Mouse (Mus musculus) gastrocnemius, postnatal 10 days (tissue): ENCODE measurements around the gene Sec22b. TPM values are rescaled to one million over a fixed set of nuclear protein-coding genes. Genes with fewer than 3 reads are reported as not detected.

Experiments used
- DNase-seq: peaks from one replicate; pipeline ENCODE4 v3.0.0; 2021; ENCODE audit warnings: mixed read lengths
- total RNA-seq, 2 experiments: library from RNA; stranded (reverse); gene quantifications; 2 replicates each; pipeline ENCODE4 v1.2.3; 2021

Gene Sec22b
- total RNA-seq, 2 experiments from 2014 or later: 38.8 to 42.7 TPM

DNA sequence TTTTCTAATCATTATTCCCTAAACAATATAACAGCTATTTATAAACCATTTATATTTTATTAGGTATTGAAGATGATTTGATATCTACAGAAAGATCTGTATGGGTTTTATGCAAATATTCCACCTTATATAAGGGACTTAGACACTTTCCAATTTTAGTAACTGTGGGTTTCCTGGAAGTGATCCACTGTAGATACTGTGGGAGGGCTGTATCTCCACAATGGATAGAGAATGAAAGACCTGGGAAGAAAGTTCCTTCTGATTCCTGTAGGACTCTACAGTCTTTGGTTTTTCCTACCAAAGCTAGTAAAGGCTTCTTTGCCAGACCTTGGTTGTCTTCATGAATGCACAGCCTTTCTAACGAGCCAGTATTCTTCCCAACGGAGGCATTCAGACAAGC, 8.7 kb downstream of the Sec22b start:
- no peak for DNase-seq

DNA sequence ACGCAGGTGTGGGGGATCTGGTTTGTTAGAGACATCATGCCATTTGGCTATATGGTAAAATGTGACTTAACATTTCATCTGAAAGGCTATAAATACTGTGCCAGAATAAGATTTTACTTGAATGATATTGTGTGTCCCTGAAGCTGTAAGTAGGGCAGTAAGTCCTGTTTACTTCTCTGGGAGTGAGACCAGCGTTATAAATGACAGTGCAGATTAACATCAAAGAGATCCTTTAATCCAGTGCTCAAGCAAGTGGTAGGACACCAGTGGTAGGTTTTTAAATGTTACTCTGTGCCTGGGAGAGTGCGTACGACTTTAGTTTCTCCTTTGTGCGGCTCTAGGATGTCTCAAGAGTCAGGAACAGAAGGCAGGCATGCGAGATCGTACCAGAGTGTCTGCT, 10.1 kb downstream of the Sec22b start:
- DNase-seq: no peak

DNA sequence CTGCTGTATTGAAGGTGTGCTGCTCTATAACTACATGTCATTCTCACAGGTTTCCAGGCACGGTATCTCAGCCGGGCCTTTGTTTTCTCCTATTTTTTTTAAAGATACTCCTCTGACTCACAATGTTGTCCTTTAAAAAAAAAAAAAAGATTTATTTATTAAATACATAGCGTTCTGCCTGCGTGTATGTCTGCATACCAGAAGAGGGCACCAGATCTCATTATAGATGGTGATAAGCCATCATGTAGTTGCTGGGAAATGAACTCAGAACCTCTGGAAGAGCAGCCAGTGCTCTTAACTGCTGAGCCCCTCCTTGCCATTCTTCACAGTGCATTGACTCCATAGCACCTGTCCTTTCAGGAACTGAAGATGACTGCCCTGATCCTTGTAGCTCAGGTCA, 14.1 kb downstream of the Sec22b start:
- no peak for DNase-seq

DNA sequence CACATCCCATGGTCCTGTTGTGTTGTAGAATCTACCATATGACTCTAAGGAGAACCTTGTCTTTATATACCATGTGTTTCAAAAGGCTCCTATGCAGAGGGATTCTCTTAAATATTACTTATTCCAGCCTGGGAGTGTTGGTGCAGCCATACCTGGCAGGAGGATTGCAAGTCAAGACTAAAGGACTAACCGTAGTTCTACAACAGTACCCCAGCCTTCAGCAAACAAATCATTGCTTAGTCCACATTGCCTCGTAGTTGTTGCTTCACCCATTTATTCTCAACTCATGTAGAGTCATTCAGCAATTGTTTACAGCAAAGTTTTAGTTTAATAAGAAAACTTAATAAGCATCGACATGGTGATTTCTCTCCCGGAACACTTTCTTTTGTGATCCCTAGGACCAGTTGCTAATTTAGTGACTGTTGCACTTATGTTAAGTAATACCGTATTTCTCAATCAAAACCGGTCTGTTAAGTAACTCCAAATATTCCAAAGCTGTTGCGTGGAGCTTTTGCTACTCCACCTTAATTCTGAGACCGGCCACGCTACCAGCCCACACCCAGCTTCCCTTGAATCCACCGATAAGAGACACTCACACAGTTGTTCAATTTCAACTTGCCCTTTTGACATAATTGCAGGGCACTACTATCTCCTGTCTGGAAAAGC, 18.0 kb downstream of the Sec22b start:
- DNase-seq: no peak

DNA sequence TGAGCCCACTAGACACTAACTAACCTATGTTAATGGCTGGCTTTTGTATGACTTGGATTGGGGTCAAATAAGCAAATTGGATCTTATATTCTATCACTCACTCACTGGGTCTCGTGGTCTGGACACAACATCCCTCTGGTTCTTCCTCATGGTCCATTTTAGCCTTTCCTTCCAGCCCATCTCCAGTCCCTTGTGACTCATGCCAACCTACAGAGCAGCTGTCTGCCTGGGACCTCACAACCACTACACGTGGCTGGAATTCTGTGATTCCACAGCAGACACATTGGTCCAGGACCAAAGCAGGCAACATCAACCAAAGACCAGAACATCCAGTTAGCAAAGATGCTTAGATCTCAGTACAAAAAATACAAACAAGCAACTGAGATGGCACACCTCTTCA, 24.3 kb downstream of the Sec22b start:
- DNase-seq: no peak

DNA sequence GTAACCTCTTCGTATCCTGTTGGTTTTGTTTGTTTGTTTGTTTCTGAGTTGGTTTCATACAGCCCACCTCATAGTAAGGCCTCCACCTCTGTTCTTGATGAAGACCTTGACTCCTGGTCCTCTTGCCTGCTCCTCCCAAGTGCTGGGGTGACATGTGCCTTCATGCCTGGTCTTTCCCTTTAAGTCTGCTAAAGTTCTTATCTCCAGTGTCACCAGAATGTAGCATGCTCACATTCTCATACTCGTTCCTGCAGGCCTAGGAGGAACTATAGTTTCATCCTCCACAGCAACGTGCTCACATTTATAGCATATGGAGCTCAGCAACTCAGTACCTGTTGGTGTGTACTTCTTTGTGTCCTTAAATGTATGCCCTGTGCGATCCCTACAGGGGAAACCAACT, 26.3 kb downstream of the Sec22b start:
- DNase-seq: no peak

DNA sequence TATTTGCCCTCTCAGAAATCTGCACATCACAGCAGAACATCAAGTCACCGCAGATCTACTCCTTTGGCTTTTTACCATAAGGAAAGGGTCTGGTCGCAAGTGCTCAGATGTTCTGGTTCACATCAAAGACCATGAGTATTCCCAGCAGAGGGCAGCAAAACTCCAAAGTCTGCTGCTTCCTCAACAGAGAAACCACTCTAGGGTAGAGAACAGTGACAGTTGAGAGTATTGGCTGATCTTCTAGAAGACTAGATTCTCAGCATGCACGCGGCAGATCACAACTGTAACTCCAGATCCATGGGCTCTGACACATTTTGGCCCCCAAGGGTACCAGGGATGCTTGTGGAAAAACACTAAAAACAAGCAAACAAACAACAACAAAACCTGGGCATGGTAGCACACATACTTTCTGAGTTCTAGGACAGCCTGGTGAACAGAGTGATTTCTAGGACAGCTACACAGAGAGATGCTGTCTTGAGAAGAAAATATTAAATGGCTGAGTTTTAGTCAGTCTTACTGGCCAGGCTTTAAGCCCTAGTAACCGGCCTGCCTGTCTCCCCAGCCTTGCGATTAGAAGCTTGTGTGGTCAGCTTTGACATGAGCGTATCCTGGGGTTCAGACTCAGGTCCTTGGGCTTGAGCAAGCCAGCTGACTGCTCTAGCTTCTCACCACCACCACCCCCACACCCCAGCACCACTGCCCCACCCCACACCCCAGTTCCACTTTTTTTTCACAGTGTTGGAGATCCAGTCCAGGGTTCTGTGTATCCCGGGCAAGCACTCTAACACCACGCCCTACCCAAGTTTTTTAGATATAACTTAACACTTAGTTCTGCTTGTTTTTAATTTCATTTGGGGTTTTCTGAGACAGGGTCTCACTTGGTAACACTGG, 28.2 kb downstream of the Sec22b start:
- DNase-seq: peak; percentile 74

DNA sequence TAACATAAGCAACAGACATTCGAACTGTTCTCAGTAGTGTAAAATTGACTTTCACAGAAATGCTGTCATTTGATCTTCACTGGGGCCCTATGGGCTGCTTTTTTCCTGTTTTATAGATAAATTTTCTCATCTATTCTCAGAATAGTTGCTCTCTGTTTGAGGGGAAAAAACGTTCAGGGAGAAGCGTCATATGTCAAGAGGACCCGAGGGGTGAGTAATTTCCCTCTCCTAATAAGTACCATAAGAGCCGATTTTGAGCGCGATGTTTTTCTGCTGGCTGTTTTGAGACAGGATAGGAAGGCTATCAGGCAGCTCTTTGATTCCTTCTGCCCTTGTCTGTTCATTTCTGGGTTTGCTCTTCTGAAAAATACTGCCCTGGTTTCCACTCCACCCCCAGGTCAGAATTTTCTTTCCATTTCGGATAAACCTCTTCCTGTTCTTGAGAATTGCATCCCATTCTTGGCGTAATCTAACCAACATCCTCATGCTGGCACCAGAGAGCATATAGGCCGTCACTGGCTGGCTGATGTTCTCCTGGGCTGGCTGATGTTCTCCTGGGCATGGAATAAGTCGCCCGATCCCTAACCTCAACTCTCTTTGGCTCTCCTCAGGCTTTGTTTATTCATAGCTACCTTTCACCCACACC, 29.3 kb downstream of the Sec22b start:
- no peak for DNase-seq

DNA sequence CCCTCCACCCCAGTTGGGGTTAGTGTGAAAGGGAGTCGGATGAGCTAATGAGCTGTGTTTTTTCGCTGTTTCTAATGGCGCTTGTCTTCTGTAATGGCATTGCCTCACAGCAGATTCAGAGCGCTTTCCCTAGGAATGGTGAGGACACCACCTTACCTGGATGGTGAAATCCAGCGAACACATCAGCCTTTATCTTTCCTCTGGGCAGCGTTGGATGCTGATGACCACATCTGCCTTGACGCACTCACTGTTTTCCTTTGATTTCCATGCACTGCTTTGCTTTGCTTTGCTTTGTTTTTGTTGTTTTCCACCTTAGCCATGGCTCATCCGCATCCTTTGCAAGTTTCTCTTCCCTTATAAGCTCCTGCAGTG, 29.8 kb downstream of the Sec22b start:
- DNase-seq: no peak

DNA sequence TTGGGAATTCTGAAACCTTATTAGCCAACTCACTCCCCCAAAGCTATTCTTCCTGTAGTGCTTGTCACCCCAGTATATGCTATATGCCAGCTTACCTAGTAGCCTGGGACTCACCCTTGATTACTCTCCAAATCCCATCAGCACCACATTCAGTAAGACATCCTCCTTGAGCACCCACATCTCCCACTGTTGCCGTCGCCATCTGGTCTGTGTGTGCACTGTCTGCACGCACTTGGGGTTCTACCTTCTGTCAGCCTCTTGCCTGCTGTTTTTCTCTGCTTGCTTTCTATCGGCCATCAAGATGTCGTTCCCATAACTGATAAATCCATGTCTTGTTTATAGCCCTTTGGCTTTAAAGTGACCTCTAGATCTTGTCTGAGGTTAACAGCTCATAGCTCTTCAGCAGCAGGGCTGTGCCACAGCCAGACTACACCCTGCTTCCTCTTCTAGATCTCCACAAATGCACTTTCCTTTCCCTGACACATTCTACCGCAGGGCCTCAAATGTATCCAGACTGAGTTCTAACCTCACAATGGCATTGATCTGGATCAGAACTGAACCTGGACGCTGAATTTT, 30.4 kb downstream of the Sec22b start:
- no peak for DNase-seq

DNA sequence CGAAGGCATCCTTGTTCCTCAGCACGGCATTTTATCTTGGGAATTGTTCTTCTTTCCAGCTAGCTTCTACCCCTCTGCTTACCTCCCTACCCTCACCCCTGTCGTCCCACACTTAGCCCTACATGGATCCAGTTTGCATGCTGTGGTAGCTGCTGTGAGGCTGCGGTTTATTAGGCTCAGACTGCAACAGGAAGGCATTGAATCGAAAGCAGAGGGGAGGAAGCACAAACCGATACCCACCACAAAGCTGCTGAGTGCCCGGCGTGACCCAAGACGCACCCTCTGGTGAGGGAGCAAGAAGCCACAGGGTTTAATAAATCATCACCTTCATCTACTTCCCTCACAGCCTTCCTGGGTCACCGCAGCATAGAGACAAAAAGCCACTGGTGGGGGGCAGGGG, 31.1 kb downstream of the Sec22b start:
- no peak for DNase-seq

DNA sequence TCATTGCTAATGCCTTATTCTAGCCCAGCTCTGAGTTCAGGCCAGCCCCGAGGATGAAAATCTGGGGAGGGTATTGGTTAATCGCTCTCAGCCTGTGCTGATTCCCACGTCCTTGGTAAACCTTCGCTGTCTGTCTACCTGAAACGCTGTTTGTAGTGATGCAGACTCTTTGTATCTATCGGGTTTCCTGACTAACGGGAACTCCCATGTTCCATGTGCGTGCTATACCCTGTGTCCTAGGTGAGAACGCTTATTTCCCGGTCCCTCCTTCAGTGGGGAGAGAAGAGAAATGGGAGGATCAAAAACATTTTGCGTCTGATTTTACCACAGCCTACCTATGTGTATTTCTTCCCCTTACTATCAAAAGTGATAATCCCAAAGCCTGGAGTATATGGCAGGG, 31.8 kb downstream of the Sec22b start:
- DNase-seq: no peak

DNA sequence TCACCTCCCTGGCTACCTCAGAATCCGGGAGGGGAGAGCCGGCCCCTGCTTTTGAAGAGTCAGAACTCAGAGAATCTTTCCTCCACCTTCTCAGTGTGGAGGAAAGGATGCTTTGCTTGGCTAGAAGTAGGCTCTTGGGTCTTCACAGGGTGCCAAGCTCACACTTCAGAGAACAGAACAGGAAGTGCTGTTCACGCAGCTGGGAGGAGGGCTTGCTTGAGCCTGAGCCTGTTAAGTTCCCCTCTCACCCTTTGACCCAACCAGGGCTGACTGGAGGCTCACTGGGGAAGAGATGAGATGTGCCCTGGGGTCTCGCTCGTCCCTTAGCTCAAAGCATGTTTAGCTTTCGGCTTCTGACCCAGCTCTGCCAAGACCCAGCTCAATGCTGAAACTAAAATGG, 32.3 kb downstream of the Sec22b start:
- no peak for DNase-seq

DNA sequence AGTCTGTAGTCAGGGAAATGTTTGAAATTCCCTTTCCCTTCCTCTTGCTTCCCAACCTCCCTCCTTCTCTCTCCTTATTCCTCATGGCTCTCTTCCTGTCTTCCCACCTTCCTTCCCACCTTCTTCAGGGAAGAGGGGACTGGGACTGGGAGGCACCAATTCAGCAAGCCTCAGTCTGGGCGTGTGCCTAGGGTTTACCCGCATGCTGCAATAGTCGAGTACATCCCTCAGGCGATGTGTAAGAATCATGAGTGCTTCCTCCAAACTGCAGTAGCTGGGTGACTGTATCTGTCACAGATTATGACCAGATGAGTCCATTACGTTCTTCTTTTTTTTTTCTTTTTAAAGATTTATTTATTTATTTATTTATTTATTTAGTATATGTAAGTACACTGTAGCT, 32.8 kb downstream of the Sec22b start:
- no peak for DNase-seq

DNA sequence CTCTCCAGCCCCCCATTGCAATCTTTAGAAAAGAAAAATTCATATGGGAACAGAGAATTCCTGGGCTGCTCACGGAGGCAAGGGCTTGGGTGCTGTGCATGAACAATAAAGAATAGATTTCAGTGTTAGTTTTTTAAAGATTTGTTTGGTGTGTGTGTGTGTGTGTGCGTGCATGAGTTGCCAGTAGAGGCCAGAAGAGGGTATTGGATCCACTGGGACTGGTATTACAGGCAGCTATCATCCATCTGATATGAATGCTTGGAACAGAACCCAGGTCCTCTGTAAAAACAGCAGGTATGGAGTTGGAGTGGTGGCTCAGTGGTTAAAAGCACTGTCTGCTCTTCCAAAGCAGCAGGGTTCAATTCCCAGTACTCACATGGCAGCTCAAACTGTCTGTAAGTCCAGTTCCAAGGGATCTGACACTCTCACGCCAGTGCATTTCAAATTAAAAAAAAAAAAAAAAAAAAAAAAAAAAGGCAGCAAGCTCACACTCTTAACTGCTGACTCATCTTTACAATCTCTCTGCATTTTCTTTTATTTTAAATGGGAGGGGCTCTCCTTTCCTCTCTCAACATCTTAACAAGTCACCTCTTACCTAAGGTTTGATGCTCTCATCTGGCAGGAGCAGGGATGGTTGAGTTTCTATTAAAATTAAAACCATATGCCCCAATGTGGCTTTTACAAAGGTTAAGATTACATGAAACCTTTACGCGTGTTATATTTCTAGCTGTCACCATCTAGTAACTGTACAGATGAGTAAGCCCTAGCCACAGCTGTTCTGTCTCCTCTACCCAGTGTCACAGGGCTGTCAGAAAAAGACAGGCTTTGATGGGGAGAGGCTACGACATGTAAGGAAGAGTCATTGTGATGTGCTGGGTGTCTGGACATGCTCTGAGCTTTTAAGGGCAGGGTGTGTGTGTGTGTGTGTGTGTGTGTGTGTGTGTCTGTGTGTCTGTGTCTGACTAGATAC, 33.6 kb downstream of the Sec22b start:
- no peak for DNase-seq

DNA sequence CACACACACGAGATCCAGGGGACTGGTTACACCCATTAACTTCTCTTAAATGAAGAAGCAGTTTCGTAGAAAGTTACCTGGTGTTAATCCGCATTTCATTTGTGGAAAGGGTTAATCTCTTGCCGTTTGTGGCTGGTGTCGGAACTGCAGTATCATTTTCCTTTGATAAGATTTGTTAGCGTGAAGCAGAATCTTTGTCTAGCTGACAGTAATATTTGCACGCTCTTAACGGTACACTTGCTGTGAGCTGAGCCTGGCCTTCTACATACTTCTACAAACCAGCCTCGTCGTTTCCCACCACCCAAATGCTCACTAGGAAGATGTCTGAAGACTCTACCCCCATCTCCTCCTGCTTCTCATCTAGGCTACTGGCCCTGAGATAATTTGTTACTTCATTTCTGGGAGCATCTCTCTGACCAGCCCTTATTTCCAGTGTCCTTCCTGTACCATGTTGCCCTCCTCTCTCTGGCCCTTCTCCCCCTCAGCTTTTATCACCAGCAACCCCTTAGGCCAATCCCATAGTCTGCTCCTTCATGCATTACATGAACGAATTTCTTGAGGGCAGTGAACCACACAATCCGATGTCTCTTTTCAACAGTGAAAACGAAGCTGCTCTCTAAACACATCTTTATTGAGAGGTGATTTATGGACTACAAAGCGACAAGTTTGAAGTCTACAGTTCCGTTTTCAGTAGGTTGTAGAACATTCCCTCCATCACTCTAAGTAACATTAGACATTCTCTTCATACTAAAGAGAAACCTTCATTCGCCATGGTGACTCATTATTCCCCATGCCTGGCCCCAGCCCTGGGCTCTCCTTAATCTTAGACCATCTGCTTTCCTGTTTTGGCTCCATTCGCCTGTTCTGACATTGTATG, 36.3 kb downstream of the Sec22b start:
- DNase-seq: no peak

DNA sequence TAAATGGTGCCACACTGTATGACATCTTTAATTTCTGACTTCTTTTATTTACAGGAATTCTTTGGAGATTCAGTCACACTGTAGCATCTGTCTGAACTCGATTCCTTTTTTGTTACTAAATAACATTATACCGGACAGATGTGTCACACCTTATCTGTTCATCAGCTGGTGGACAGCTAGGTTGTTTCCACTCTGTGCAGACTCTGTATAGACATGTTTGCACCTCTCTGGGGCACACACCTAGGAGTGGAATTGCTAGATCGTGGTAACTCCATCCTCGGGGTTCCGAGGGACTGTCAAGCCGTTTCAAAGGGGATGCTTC, 36.9 kb downstream of the Sec22b start:
- no peak for DNase-seq

DNA sequence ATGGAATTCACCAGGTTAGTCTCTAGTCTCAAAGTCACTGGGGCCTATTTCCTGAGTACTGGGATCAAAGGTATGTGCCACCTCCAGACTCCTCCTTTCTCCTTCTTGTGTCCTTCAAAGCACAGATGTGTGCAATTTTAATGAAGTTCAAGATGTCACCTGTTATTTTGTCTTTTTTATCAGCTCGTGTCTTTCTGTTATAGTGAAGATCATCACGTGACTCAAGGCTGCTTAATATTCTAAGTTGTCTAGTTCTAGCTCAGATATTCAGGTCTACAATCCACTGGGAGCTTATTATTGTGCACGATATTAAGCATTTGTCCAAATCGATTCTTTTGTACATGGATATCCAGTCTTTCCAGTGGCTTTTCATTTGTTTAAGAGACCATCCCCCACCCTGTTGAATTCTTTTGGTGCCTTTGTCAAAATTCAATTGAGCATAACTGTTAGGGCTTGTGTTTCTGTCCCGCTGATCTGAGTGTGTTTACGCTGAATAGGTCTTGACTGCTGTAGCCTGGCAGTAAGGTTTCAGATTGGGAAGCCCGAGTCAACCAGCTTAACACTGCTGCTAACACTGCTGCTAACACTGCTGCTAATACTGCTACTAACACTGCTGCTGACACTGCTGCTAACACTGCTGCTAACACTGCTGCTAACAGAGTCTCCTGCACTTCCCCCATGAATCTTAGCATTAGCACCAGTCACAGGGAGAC, 38.0 kb downstream of the Sec22b start:
- no peak for DNase-seq

DNA sequence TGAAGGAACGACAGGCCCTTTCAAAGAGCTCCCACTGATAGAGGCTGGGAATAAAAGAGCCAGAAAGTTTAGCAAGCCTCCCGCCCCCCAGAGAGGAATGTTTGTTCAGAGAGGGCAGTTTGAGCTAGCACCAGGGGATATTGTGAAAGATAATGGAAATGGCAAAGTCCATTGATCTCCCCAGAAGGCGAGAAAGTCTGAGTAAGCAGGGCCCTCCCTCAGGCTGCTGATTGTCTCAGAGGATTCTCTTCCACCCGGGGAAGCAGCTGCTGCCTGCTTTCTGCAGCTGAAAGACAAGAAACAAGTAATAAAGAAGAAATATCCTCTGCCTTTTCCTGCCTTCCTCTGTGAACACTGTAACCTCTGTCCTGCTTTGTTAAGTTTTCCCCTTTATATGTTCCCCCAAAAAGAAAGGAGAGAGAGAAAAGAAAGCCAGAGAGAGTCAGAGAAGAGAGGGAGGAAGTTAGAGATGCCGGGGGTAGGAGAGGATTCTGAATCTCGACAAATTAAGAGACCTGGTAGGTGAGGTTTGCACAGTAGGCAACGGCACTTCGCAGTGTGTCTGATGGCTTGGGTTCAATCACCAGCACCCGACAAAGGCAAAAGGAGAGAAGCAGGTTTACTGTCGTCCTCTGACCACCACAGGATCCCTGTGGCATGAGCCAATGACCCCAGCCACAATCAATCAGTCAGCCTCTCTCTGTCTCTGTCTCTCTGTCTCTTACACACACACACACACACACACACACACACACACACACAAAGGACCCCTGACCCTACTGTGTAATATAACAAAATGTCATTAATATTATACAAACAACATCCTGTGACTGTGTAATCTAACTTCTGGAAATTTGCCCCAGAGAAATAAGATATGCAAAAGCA, 38.9 kb downstream of the Sec22b start:
- no peak for DNase-seq
